Mouse (Mus musculus): ENCODE measurements around the gene Mtcl1. TPM values are rescaled to one million over a fixed set of nuclear protein-coding genes. Genes with fewer than 3 reads are reported as not detected.
"Not testable (repeated sequence)": the region's sequence is repeated elsewhere in the genome, so short reads cannot be mapped to it uniquely, and the experiment has no call there.

The Mtcl1 gene
- total RNA-seq, 4 experiments from 2014 or later, result 8.2 to 17.0 (median 11.1) TPM

- no peak for DNase-seq
Measured at GRCm38 (mm10) chr17:66447978-66448377, 1.6 kb downstream of the Mtcl1 start.

- DNase-seq, result no peak
Measured at GRCm38 (mm10) chr17:66447007-66447312, 2.6 kb downstream of the Mtcl1 start.

- no peak for DNase-seq
Measured at GRCm38 (mm10) chr17:66446196-66447006, 3.1 kb downstream of the Mtcl1 start.

- no peak for DNase-seq
Measured at GRCm38 (mm10) chr17:66444059-66444700, 5.4 kb downstream of the Mtcl1 start.

- no peak for DNase-seq
Measured at GRCm38 (mm10) chr17:66439888-66440287, 9.7 kb downstream of the Mtcl1 start.

GRCm38 (mm10) chr17:66439051-66439753 lies 10.3 kb downstream of the Mtcl1 start:
- no peak for DNase-seq

GRCm38 (mm10) chr17:66438137-66438536 lies 11.4 kb downstream of the Mtcl1 start:
- DNase-seq, result no peak

- DNase-seq, result no peak
Measured at GRCm38 (mm10) chr17:66436811-66437210, 12.7 kb downstream of the Mtcl1 start.

GRCm38 (mm10) chr17:66435982-66436381 lies 13.6 kb downstream of the Mtcl1 start:
- no peak for DNase-seq

- no peak for DNase-seq
Measured at GRCm38 (mm10) chr17:66435007-66435406, 14.5 kb downstream of the Mtcl1 start.

GRCm38 (mm10) chr17:66434566-66434965 lies 15.0 kb downstream of the Mtcl1 start:
- no peak for DNase-seq

GRCm38 (mm10) chr17:66424601-66425000 lies 24.9 kb downstream of the Mtcl1 start:
- DNase-seq, result not testable (repeated sequence)

GRCm38 (mm10) chr17:66419421-66419820 lies 30.1 kb downstream of the Mtcl1 start:
- no peak for DNase-seq

- DNase-seq, result no peak
Measured at GRCm38 (mm10) chr17:66417748-66418147, 31.8 kb downstream of the Mtcl1 start.

- no peak for DNase-seq
Measured at GRCm38 (mm10) chr17:66417329-66417728, 32.2 kb downstream of the Mtcl1 start.

GRCm38 (mm10) chr17:66416841-66417313 lies 32.7 kb downstream of the Mtcl1 start:
- peak; percentile 20 for DNase-seq

- no peak for DNase-seq
Measured at GRCm38 (mm10) chr17:66416436-66416835, 33.1 kb downstream of the Mtcl1 start.

- DNase-seq, result no peak
Measured at GRCm38 (mm10) chr17:66414331-66414730, 35.2 kb downstream of the Mtcl1 start.

GRCm38 (mm10) chr17:66412155-66412970 lies 37.2 kb downstream of the Mtcl1 start:
- DNase-seq, result no peak

- DNase-seq, result no peak
Measured at GRCm38 (mm10) chr17:66410884-66411426, 38.6 kb downstream of the Mtcl1 start.

- no peak for DNase-seq
Measured at GRCm38 (mm10) chr17:66409070-66409605, 40.4 kb downstream of the Mtcl1 start.

- no peak for DNase-seq
Measured at GRCm38 (mm10) chr17:66408400-66408799, 41.1 kb downstream of the Mtcl1 start.

Data from adrenal gland, adult 8-10 months (tissue).